Mouse (Mus musculus) myocyte (in vitro differentiated cells): ENCODE data around the gene Lrrc38. TPM values are rescaled to one million over a fixed set of nuclear protein-coding genes. Genes with fewer than 3 reads are reported as not detected.
A peak's percentile ranks its signal among the peaks of the same experiment; 100 is the strongest.

Experiments
- H3K27me3 ChIP-seq: one replicate; pipeline ENCODE4 v1.6.1; 2011; ENCODE audit not compliant: control insufficient read depth, insufficient read depth, insufficient read length
- H3K36me3 ChIP-seq: one replicate; pipeline ENCODE4 v1.6.1; 2011; ENCODE audit not compliant: control insufficient read depth, insufficient read depth
- H3K4me2 ChIP-seq: one replicate; pipeline ENCODE4 v1.6.1; 2011; ENCODE audit warnings: low read depth, control low read depth
- H3K4me3 ChIP-seq: one replicate; pipeline ENCODE4 v1.5.1; 2011; ENCODE audit warnings: mild to moderate bottlenecking, control low read depth, moderate library complexity
- H3K79me2 ChIP-seq: one replicate; pipeline ENCODE4 v1.6.1; 2011; ENCODE audit not compliant: control insufficient read depth, insufficient read depth
- H3ac ChIP-seq: one replicate; pipeline ENCODE4 v1.6.1; 2011; ENCODE audit not compliant: control insufficient read depth, insufficient read length
- CEBPB ChIP-seq: IDR thresholded peaks from 2 replicates; pipeline ENCODE4 v1.6.1; 2011; ENCODE audit warnings: mild to moderate bottlenecking, moderate library complexity; ENCODE audit not compliant: poor library complexity, insufficient read depth, severe bottlenecking
- E2F4 ChIP-seq: IDR thresholded peaks from one replicate; pipeline ENCODE4 v1.6.1; 2011; ENCODE audit warnings: mild to moderate bottlenecking, control low read depth, moderate library complexity; ENCODE audit not compliant: insufficient read depth
- MAX ChIP-seq: IDR thresholded peaks from one replicate; pipeline ENCODE4 v1.6.1; 2011; ENCODE audit warnings: low read depth, mild to moderate bottlenecking, control low read depth
- MYOD1 ChIP-seq, 3 experiments: IDR thresholded peaks; one replicate each; pipeline ENCODE4 v1.6.1; 2011; ENCODE audit warnings: control low read depth in 2 of 3, low read depth in 2 of 3, mild to moderate bottlenecking in 2 of 3, moderate library complexity in 1 of 3; ENCODE audit not compliant: insufficient read length in 2 of 3, control insufficient read depth in 1 of 3
- MYOG ChIP-seq, 3 experiments: IDR thresholded peaks; one replicate each; pipeline ENCODE4 v1.6.1; 2011; ENCODE audit warnings: control low read depth in 2 of 3, low read depth in 2 of 3, mild to moderate bottlenecking in 2 of 3; ENCODE audit not compliant: insufficient read length in 2 of 3, control insufficient read depth in 1 of 3, insufficient read depth in 1 of 3
- POLR2A ChIP-seq: IDR thresholded peaks from one replicate; pipeline ENCODE4 v1.6.1; 2011; ENCODE audit warnings: low read depth, mild to moderate bottlenecking, control low read depth, moderate library complexity; ENCODE audit not compliant: insufficient read length
- POLR2AphosphoS2 ChIP-seq: IDR thresholded peaks from one replicate; pipeline ENCODE4 v1.6.1; 2011; ENCODE audit warnings: low read depth, control low read depth; ENCODE audit not compliant: insufficient read length
- REST ChIP-seq: IDR thresholded peaks from one replicate; pipeline ENCODE4 v1.6.1; 2011; ENCODE audit warnings: mild to moderate bottlenecking, control low read depth, moderate library complexity; ENCODE audit not compliant: insufficient read depth, insufficient read length
- SRF ChIP-seq: IDR thresholded peaks from one replicate; pipeline ENCODE4 v1.6.1; 2011; ENCODE audit warnings: low read depth; ENCODE audit not compliant: control insufficient read depth, insufficient read length
- TCF12 ChIP-seq: IDR thresholded peaks from one replicate; pipeline ENCODE4 v1.6.1; 2011; ENCODE audit warnings: mild to moderate bottlenecking, control low read depth; ENCODE audit not compliant: poor library complexity, insufficient read depth, severe bottlenecking
- TCF3 ChIP-seq: IDR thresholded peaks from one replicate; pipeline ENCODE4 v1.6.1; 2011; ENCODE audit warnings: low read depth, control low read depth; ENCODE audit not compliant: insufficient read length
- USF1 ChIP-seq: IDR thresholded peaks from one replicate; pipeline ENCODE4 v1.6.1; 2011; ENCODE audit warnings: low read depth, mild to moderate bottlenecking, control low read depth, moderate library complexity
- polyA plus RNA-seq: library from polyadenylated mRNA; unstranded; fragments of >200 nt; fragmentation: generic; extraction: Trizol; gene quantifications from one replicate; pipeline ENCODE4 v1.2.1, GENCODE M21; 2012; ENCODE audit warnings: missing spikeins

The Lrrc38 gene
- polyA plus RNA-seq, 1 experiment: not detected

DNA sequence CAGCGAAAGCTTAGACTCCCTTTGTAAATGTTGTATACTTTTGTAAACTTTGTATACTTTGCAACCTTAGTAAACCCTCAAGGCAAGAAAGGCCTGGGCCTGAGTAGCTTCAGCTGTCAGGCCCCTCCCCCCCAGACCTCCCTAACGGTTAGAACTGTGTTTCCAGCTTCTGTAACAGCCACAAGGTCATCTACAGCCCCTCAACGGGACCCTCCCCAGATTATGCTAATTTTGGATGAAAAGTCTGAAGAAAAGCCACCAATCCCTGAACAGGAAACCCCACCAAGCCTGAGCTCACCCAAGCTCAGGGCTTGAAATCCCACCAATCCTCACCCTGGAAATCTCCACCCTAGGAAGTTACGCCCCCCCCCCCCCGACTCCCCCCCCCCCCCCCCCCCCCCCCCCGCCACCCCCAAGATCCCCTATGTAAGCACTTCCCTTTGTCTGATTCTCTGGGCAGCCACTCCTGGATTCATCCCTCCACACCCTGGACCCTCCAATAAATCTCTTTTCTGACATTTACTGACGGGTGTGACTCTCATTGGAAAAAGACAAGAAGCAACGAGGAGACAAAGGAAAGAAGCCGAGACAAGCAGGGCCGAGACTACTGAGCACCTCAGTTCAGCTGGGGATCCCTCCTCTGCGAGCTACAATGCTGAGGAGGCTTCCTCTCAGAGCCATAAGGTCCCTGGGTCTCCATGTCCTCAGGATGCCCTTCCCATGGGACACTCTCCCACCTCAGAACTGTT is 25.2 kb upstream of the Lrrc38 start:
- Histone ChIP-seq H3ac (no peak overlapping the region), H3K4me2 (no peak overlapping the region), H3K4me3 (no peak overlapping the region), H3K27me3 (no peaks in the 10 kb centered on the region), H3K36me3 (no peaks in the 10 kb centered on the region), H3K79me2 (no peaks in the 10 kb centered on the region)
- TF ChIP-seq POLR2A (no peak), POLR2AphosphoS2 (no peak), SRF (no peak), MYOD1 (IDR thresholded peaks at IDR 0.05; ENCODE audit: control insufficient read depth in 1 of 3, insufficient read length in 2 of 3, low read depth in 2 of 3) (no peak), TCF3 (no peak), MYOG (IDR thresholded peaks at IDR 0.05; ENCODE audit: control insufficient read depth in 1 of 3, insufficient read depth in 1 of 3, insufficient read length in 2 of 3, low read depth in 2 of 3) (no peak), TCF12 (no peak), REST (no peak), MAX (no peak), CEBPB (no peak), USF1 (no peak), E2F4 (no peak)

DNA sequence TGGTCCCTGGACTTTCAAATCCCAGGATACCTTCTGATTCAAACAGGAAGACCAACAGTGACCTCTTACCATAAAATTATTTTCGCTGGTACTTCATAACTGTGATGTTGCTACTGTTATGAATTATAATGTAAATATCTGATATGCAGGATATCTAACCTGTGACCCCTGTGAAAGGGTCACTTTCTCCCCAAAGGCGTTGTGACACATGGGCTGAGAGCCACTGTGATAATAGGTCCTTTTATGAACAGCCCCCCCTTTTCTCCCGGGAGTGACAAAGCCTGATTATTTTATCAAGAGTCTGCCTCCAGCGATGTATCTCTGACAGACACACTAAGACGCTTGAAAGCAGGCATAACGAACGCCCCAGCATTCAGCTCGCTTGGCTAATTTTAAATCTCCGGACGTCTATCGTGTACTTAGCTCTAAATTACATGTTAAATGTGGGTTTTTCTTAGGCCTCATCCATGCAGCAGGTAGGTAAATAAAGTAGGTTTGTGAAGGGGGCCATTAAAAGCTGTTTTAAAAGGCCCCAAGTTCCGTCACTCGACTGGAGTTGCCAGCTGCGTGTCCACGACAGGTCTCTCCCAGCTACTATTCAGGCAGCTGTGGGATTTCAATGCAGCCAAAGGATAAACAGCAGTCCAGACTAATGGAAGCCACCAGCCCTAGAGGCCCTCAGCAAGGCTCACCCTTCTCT is 24.5 kb upstream of the Lrrc38 start:
- peak overlapping the region; percentile 48 for H3K4me2 ChIP-seq
- TF ChIP-seq MAX (no peak), MYOD1 (IDR thresholded peaks at IDR 0.05; ENCODE audit: control insufficient read depth in 1 of 3, insufficient read length in 2 of 3, low read depth in 2 of 3) (no peak), SRF (no peak), POLR2A (no peak), TCF3 (no peak), POLR2AphosphoS2 (no peak), REST (no peak), CEBPB (no peak), MYOG (IDR thresholded peaks at IDR 0.05; ENCODE audit: control insufficient read depth in 1 of 3, insufficient read depth in 1 of 3, insufficient read length in 2 of 3, low read depth in 2 of 3) (no peak), E2F4 (no peak), TCF12 (no peak), USF1 (no peak)
- no peak overlapping the region for H3K4me3 ChIP-seq
- H3K27me3 ChIP-seq: no peaks in the 10 kb centered on the region
- H3K79me2 ChIP-seq: no peaks in the 10 kb centered on the region
- H3ac ChIP-seq: no peak overlapping the region
- no peaks in the 10 kb centered on the region for H3K36me3 ChIP-seq

DNA sequence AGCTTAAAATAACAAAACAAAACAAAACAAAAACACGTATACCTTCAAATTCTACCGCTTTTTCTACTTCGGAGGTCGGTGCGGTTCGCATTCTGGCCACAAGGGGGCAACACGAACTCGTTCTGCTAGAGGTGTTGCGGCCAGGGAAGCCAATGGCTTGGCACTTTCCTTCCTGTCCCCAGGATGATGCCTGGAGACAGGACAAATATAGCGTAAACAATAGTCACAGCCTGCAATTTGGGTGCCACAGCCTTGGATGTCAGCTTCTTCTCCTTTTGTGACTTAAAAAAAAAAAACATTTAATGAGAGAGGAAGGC is 24.0 kb upstream of the Lrrc38 start:
- no peaks in the 10 kb centered on the region for H3K36me3 ChIP-seq
- TF ChIP-seq MYOG (IDR thresholded peaks at IDR 0.05; ENCODE audit: control insufficient read depth in 1 of 3, insufficient read depth in 1 of 3, insufficient read length in 2 of 3, low read depth in 2 of 3) (no peak), POLR2AphosphoS2 (no peak), TCF12 (no peak), POLR2A (no peak), E2F4 (no peak), TCF3 (no peak), MYOD1 (IDR thresholded peaks at IDR 0.05; ENCODE audit: control insufficient read depth in 1 of 3, insufficient read length in 2 of 3, low read depth in 2 of 3) (no peak), USF1 (no peak), MAX (no peak), REST (no peak), CEBPB (no peak), SRF (no peak)
- no peaks in the 10 kb centered on the region for H3K79me2 ChIP-seq
- H3K4me2 ChIP-seq: peak overlapping the region; percentile 48
- no peak overlapping the region for H3K4me3 ChIP-seq
- no peaks in the 10 kb centered on the region for H3K27me3 ChIP-seq
- H3ac ChIP-seq: no peak overlapping the region

DNA sequence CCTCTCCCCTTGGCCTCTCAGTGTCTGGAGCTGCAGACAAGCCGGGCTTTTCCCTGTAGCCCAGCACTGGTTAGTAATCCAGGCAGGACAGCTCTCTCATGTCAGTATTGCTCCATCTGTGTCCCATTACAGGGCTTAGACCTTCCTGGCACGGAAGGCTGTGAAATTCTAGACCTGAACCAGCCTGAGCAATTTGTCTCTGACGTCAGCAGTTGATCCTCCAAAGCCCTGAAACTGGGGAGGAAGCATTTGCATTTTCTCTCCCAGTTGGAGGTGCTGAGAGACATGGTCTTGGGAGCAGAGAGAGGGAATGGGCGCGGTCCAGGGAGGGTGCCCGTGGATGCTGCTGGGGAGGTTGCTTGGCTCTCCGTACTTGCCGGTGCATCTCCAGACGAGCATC is 19.0 kb upstream of the Lrrc38 start:
- TF ChIP-seq MAX (no peak), TCF3 (no peak), SRF (no peak), POLR2A (no peak), USF1 (no peak), POLR2AphosphoS2 (no peak)
- no peak overlapping the region for H3K4me3 ChIP-seq
- peak overlapping the region; percentile 44 for H3K4me2 ChIP-seq
- H3ac ChIP-seq: no peak overlapping the region
- no peaks in the 10 kb centered on the region for H3K27me3 ChIP-seq
- no peaks in the 10 kb centered on the region for H3K79me2 ChIP-seq
- no peaks in the 10 kb centered on the region for H3K36me3 ChIP-seq
